Mouse (Mus musculus) CH12.LX (cell line): ENCODE results near the gene Dcdc2b. TPM values are rescaled to one million over a fixed set of nuclear protein-coding genes. Genes with fewer than 3 reads are reported as not detected.

Experiments
- DNase-seq: peaks from one replicate; pipeline ENCODE4 v3.0.0-alpha.2; 2013; ENCODE audit errors: extremely low read depth
- H3K27ac ChIP-seq: 2 replicates; pipeline ENCODE4 v1.5.1; 2012; ENCODE audit warnings: low read depth, mild to moderate bottlenecking, control low read depth, moderate library complexity; ENCODE audit not compliant: insufficient read depth
- H3K27me3 ChIP-seq: replicated peaks from 2 replicates; pipeline ENCODE3; 2012; ENCODE audit warnings: inconsistent platforms
- H3K36me3 ChIP-seq, 2 experiments: replicated peaks in 1 of 2; 2 replicates each; pipeline versions ENCODE3 to v1.6.1; 2012; ENCODE audit warnings: inconsistent platforms in 1 of 2, low read length in 1 of 2, mild to moderate bottlenecking in 1 of 2, mixed read lengths in 1 of 2, moderate library complexity in 1 of 2; ENCODE audit not compliant: control insufficient read depth in 1 of 2, insufficient read depth in 1 of 2
- H3K4me1 ChIP-seq, 2 experiments: 2 replicates each; pipeline ENCODE4 v1.6.1; 2012; ENCODE audit warnings: inconsistent platforms in 1 of 2, moderate library complexity in 1 of 2; ENCODE audit not compliant: insufficient read depth in 2 of 2, control insufficient read depth in 1 of 2
- H3K4me2 ChIP-seq: 2 replicates; pipeline ENCODE4 v1.6.1; 2012; ENCODE audit warnings: low read depth, mild to moderate bottlenecking, control low read depth; ENCODE audit not compliant: poor library complexity, insufficient read depth, severe bottlenecking
- H3K4me3 ChIP-seq, 3 experiments: fragments of 150-350 bp in 1 of 3; sonication (generic) in 1 of 3; replicated peaks in 1 of 3; 2 replicates each; pipeline versions ENCODE3 to v1.5.1; 2011 to 2012; ENCODE audit warnings: low read depth in 2 of 3, low read length in 2 of 3, mild to moderate bottlenecking in 2 of 3, moderate library complexity in 2 of 3, control low read depth in 1 of 3, improper control_type of control experiment in 1 of 3, inconsistent platforms in 1 of 3, mixed read lengths in 1 of 3; ENCODE audit not compliant: poor library complexity in 1 of 3
- H3K79me2 ChIP-seq: replicated peaks from 2 replicates; pipeline ENCODE4 v1.6.1; 2012; ENCODE audit warnings: mild to moderate bottlenecking, moderate library complexity; ENCODE audit not compliant: control insufficient read depth, poor library complexity, insufficient read depth, severe bottlenecking; ENCODE audit errors: extremely low read depth
- H3K9ac ChIP-seq: 2 replicates; pipeline ENCODE4 v1.6.1; 2012; ENCODE audit warnings: low read depth, mild to moderate bottlenecking, control low read depth, moderate library complexity; ENCODE audit not compliant: insufficient read depth
- H3K9me3 ChIP-seq: replicated peaks from 2 replicates; pipeline ENCODE3; 2012; ENCODE audit warnings: low read length, inconsistent platforms, mixed read lengths
- BHLHE40 ChIP-seq: IDR thresholded peaks from 2 replicates; pipeline ENCODE4 v1.6.1; 2011; ENCODE audit warnings: mild to moderate bottlenecking, low read depth, low read length, improper control_type of control experiment
- CHD1 ChIP-seq: IDR thresholded peaks from 2 replicates; pipeline ENCODE4 v1.6.1; 2012; ENCODE audit warnings: low read depth, low read length, improper control_type of control experiment, inconsistent platforms
- CHD2 ChIP-seq: IDR thresholded peaks from 2 replicates; pipeline ENCODE4 v1.6.1; 2011; ENCODE audit warnings: low read length, improper control_type of control experiment
- E2F4 ChIP-seq: IDR thresholded peaks from 2 replicates; pipeline ENCODE4 v1.6.1; 2011; ENCODE audit warnings: low read depth, low read length, improper control_type of control experiment; ENCODE audit not compliant: insufficient replicate concordance
- ELF1 ChIP-seq: IDR thresholded peaks from 2 replicates; pipeline ENCODE4 v1.6.1; 2014; ENCODE audit warnings: low read depth, mild to moderate bottlenecking, inconsistent platforms, low read length, improper control_type of control experiment
- EP300 ChIP-seq: IDR thresholded peaks from 2 replicates; pipeline ENCODE4 v1.6.1; 2011; ENCODE audit warnings: low read length, improper control_type of control experiment
- HCFC1 ChIP-seq: IDR thresholded peaks from 2 replicates; pipeline ENCODE4 v1.6.1; 2012; ENCODE audit warnings: low read depth, mild to moderate bottlenecking, inconsistent platforms, low read length, improper control_type of control experiment
- JUN ChIP-seq: IDR thresholded peaks from 2 replicates; pipeline ENCODE4 v1.6.1; 2011; ENCODE audit warnings: low read depth, mild to moderate bottlenecking, low read length, improper control_type of control experiment, moderate library complexity; ENCODE audit not compliant: insufficient read depth
- JUND ChIP-seq: conservative IDR thresholded peaks from 2 replicates; pipeline ENCODE4 v1.6.1; 2011; ENCODE audit warnings: low read depth, low read length, improper control_type of control experiment
- KAT2A ChIP-seq: IDR thresholded peaks from 2 replicates; pipeline ENCODE4 v1.6.1; 2012; ENCODE audit warnings: low read length, improper control_type of control experiment, inconsistent platforms; ENCODE audit not compliant: insufficient replicate concordance
- MAX ChIP-seq: IDR thresholded peaks from 2 replicates; pipeline ENCODE4 v1.6.1; 2011; ENCODE audit warnings: low read length, improper control_type of control experiment
- MAZ ChIP-seq: IDR thresholded peaks from 2 replicates; pipeline ENCODE4 v1.6.1; 2012; ENCODE audit warnings: low read depth, mild to moderate bottlenecking, inconsistent platforms, low read length, improper control_type of control experiment, moderate library complexity
- MEF2A ChIP-seq: IDR thresholded peaks from 2 replicates; pipeline ENCODE4 v1.6.1; 2014; ENCODE audit warnings: low read depth, mild to moderate bottlenecking, inconsistent platforms, low read length, improper control_type of control experiment, borderline replicate concordance
- MYC ChIP-seq: IDR thresholded peaks from 2 replicates; pipeline ENCODE4 v1.6.1; 2011; ENCODE audit warnings: low read depth, mild to moderate bottlenecking, improper control_type of control experiment, low read length
- POLR2A ChIP-seq: IDR thresholded peaks from 2 replicates; pipeline ENCODE4 v1.6.1; 2011; ENCODE audit warnings: low read depth, mild to moderate bottlenecking, improper control_type of control experiment, low read length
- POLR2AphosphoS2 ChIP-seq: IDR thresholded peaks from 2 replicates; pipeline ENCODE4 v1.6.1; 2011; ENCODE audit warnings: low read depth, low read length, improper control_type of control experiment
- SIN3A ChIP-seq: IDR thresholded peaks from 2 replicates; pipeline ENCODE4 v1.6.1; 2012; ENCODE audit warnings: low read length, improper control_type of control experiment, inconsistent platforms
- SMC3 ChIP-seq: IDR thresholded peaks from 2 replicates; pipeline ENCODE4 v1.6.1; 2011; ENCODE audit warnings: low read depth, low read length, improper control_type of control experiment
- UBTF ChIP-seq: IDR thresholded peaks from 2 replicates; pipeline ENCODE4 v1.6.1; 2012; ENCODE audit warnings: low read depth, mild to moderate bottlenecking, inconsistent platforms, low read length, improper control_type of control experiment, moderate library complexity
- ZC3H11A ChIP-seq: IDR thresholded peaks from 2 replicates; pipeline ENCODE4 v1.6.1; 2012; ENCODE audit warnings: low read depth, mild to moderate bottlenecking, inconsistent platforms, low read length, improper control_type of control experiment
- ZKSCAN1 ChIP-seq: IDR thresholded peaks from 2 replicates; pipeline ENCODE4 v1.6.1; 2012; ENCODE audit warnings: low read depth, inconsistent platforms, low read length, improper control_type of control experiment, borderline replicate concordance
- ZNF384 ChIP-seq: IDR thresholded peaks from 2 replicates; pipeline ENCODE4 v1.6.1; 2012; ENCODE audit warnings: low read depth, low read length, improper control_type of control experiment, inconsistent platforms
- dilution Hi-C: fragments of 300-500 bp; cut with MboI; formaldehyde crosslinking; loops from 2 replicates; pipeline ENCODE4 v1.14.3; 2020; ENCODE audit warnings: low sequenced_read_pairs; ENCODE audit not compliant: extremely low pct_unique_long_range_greater_than_20kb, extremely low pct_ligation_motif_present
- in situ Hi-C: fragments of 300-500 bp; cut with MboI; formaldehyde crosslinking; loops from 3 replicates; pipeline ENCODE4 v1.14.3; 2019; ENCODE audit warnings: low sequenced_read_pairs, low pct_ligation_motif_present, low pct_unique_long_range_greater_than_20kb, mixed read lengths
- polyA plus RNA-seq: library from polyadenylated mRNA; unstranded; fragments of >175 nt; gene quantifications from 2 replicates; pipeline ENCODE4 v1.2.1, GENCODE M21; 2012; ENCODE audit warnings: low read depth; ENCODE audit not compliant: insufficient read length
- total RNA-seq, 2 experiments: library from RNA; depleted of rRNA; stranded (reverse); fragments of 300-350 nt in 1 of 2; fragments of >200 nt in 1 of 2; gene quantifications; 2 replicates each; pipeline ENCODE4 v1.2.3; 2012 to 2014

Dcdc2b gene
- total and polyA plus RNA-seq, 3 experiments, result 0.66 to 1.6 TPM; not detected in 1

GRCm38 (mm10) chr4:129570028-129570427 lies 44.0 kb downstream of the Dcdc2b start (continued):
- peak; percentile 84 for TF ChIP-seq ELF1
- peak; percentile 85 for TF ChIP-seq BHLHE40
- 0 out of 2 replicates have a peak, but pooled peaks have one; percentile 55 for TF ChIP-seq JUND
- peak; percentile 63; the same call in 1 of the 2 replicates for TF ChIP-seq MAX

- TF ChIP-seq HCFC1 (no peak), EP300 (no peak), POLR2A (no peak), POLR2AphosphoS2 (no peak), ZKSCAN1 (no peak), SMC3 (no peak), ZC3H11A (no peak), UBTF (no peak), CHD1 (no peak), CHD2 (no peak), MYC (no peak), E2F4 (no peak), ELF1 (no peak), MAZ (no peak)
- H3K9ac ChIP-seq, result no peak overlapping the region
- no peak overlapping the region for H3K4me3 ChIP-seq
- in situ Hi-C loops, result no loop called here
- DNase-seq, result no peak
- dilution Hi-C loops, result no loop called here
- no peak overlapping the region for H3K27ac ChIP-seq
- no peaks in the 10 kb centered on the region for H3K27me3 ChIP-seq
- H3K4me2 ChIP-seq, result no peak overlapping the region
- no peaks in the 10 kb centered on the region for H3K36me3 ChIP-seq
- H3K4me1 ChIP-seq, result peaks cover 11 to 50% of the 10 kb centered on the region in 2 experiments
- no peaks in the 10 kb centered on the region for H3K9me3 ChIP-seq
- H3K79me2 ChIP-seq, result no peaks in the 10 kb centered on the region
Measured at GRCm38 (mm10) chr4:129568366-129568765, 45.7 kb downstream of the Dcdc2b start.

GRCm38 (mm10) chr4:129565139-129565538 lies 48.9 kb downstream of the Dcdc2b start:
- Histone ChIP-seq H3K4me3 (no peak overlapping the region), H3K4me1 (peaks cover 4 to 18% of the 10 kb centered on the region in 2 experiments), H3K9me3 (no peaks in the 10 kb centered on the region), H3K4me2 (no peak overlapping the region), H3K27ac (no peak overlapping the region), H3K9ac (no peak overlapping the region), H3K79me2 (no peaks in the 10 kb centered on the region), H3K27me3 (no peaks in the 10 kb centered on the region), H3K36me3 (no peaks in the 10 kb centered on the region)
- in situ Hi-C loops, result no loop called here
- TF ChIP-seq KAT2A, result no peak
- no peak for TF ChIP-seq ZNF384
- no peak for TF ChIP-seq POLR2A
- no peak for TF ChIP-seq HCFC1
- no peak for TF ChIP-seq MAX
- TF ChIP-seq MEF2A, result no peak
- no peak for TF ChIP-seq EP300
- no peak for TF ChIP-seq SIN3A
- TF ChIP-seq MYC, result no peak
- no peak for TF ChIP-seq JUN
- no peak for TF ChIP-seq ZKSCAN1
- no peak for DNase-seq
- dilution Hi-C loops, result no loop called here
